Mouse (Mus musculus) left cerebral cortex, postnatal 10 days (tissue): ENCODE measurements around the gene Pms2. TPM values are rescaled to one million over a fixed set of nuclear protein-coding genes. Genes with fewer than 3 reads are reported as not detected.
A peak's percentile ranks its signal among the peaks of the same experiment; 100 is the strongest.

Experiments used
- DNase-seq, 2 experiments: peaks; one replicate each; pipeline ENCODE4 v3.0.0; 2021 to 2022; ENCODE audit warnings: low spot score in 2 of 2, mixed read lengths in 1 of 2; ENCODE audit errors: extremely low spot score in 1 of 2
- intact Hi-C: fragments of 180-260 bp; cut with DNase I; formaldehyde crosslinking; loops from one replicate; pipeline ENCODE4 v1.15.1; 2025
- total RNA-seq, 2 experiments: library from RNA; stranded (reverse); gene quantifications; 2 replicates each; pipeline ENCODE4 v1.2.3; 2021

The Pms2 gene
- total RNA-seq, 2 experiments from 2014 or later: 20.5 to 21.0 TPM

GRCm38 (mm10) chr5:143930656-143931055, 20.9 kb downstream of the Pms2 start:
- intact Hi-C loops: no loop called here
- DNase-seq: no peak

- intact Hi-C loops: no loop called here
Observed at GRCm38 (mm10) chr5:143931863-143932580, 22.3 kb downstream of the Pms2 start.

DNA sequence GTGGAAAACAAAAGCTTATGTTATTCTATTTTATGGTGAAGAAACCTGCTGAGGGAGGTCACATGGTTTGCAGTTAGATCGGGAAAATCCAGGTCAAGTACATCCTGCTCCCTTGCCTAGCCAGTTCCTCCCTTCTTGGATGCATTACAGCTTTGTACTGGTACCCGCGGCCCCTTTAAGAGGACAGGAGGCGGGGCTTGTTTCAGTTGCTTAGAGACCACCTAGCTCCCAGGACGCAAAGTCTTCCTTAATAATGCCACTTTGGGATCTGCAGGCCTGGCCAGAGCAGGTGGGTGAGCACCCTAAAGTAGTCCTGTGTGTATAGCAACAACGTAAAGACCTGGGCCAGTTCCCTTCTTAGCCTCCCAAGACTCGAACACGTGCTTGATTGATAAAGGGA, 23.1 kb downstream of the Pms2 start, which contains the start of gene Rsph10b:
Gene Rsph10b, plus strand, starts transcription at position 205 of the 400 bp plus-strand sequence.
- DNase-seq: no peak
- intact Hi-C loops: no loop called here

More at GRCm38 (mm10) chr5:143931863-143932580, 22.3 kb downstream of the Pms2 start:
- no peak for DNase-seq

- intact Hi-C loops: no loop called here
- DNase-seq: no peak
Observed at GRCm38 (mm10) chr5:143933414-143933813, 23.6 kb downstream of the Pms2 start.

DNA sequence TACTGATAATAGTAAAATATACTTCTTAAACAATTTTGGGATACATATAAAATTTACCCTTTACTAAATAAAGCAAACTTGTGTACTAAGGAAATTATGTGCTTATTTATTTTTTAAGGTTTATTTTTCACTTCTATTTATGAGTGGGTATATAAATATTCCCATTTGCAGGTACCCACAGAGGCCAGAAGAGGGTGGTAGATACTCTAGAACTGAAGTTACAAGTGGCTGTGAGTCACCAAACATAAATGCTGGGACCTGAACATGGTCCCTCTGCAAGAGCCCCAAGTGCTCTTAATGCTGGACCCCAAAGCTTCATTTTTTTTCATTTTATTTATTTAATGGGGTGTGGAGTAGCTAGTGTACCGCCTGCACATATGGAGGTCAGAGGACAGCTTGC, 24.1 kb downstream of the Pms2 start:
- no peak for DNase-seq
- intact Hi-C loops: no loop called here

DNA sequence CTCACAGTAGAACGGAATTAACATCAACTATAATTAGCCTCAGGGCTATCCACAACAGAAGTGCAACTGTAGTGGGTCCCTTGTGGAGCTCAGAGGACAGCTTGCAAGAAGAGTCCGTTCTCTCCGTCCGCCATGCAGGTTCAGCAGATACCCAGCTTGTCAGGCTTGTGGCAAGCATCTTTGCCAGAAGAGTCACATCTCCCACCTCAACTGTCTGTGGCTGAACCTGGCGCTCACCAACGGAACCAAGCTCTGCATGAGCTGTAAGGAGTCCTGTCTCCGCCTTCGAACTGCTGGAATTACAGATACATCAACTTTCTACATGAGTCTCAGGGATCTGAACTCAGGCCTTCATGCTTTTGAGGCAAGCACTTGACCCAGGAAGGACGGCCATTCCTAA, 26.4 kb downstream of the Pms2 start:
- DNase-seq: no peak
- intact Hi-C loops: loop anchor here (5.0 kb wide), 1 partner anchor 41 kb away; no protein-coding TSS in a partner anchor

DNA sequence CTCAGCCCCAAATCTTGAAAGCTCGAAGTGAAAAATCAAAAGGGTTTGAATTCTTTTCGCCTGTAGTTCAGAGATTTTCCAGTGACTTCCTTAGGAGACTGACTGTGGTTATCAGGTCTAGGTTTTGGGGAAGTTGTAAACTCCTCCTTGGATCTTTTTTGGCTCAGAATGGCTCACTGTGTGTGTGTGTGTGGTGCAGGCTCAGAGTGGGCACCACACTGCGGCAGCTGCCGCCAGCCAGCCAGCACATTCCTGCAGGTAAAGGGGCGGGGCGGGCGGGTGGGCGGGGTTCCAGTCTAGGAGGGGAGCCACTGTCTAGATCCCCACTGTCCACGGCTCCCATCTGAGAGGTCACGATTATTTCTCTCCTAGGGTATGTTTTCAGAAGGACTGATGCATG, 31.8 kb downstream of the Pms2 start:
- DNase-seq: no peak
- intact Hi-C loops: no loop called here

- intact Hi-C loops: no loop called here
- DNase-seq: peak; percentile 45 to 88
Observed at GRCm38 (mm10) chr5:143943231-143944125, 33.7 kb downstream of the Pms2 start.

GRCm38 (mm10) chr5:143948361-143948760, 38.6 kb downstream of the Pms2 start:
- intact Hi-C loops: no loop called here
- DNase-seq: no peak

GRCm38 (mm10) chr5:143950016-143950415, 40.3 kb downstream of the Pms2 start:
- intact Hi-C loops: no loop called here
- DNase-seq: no peak

DNA sequence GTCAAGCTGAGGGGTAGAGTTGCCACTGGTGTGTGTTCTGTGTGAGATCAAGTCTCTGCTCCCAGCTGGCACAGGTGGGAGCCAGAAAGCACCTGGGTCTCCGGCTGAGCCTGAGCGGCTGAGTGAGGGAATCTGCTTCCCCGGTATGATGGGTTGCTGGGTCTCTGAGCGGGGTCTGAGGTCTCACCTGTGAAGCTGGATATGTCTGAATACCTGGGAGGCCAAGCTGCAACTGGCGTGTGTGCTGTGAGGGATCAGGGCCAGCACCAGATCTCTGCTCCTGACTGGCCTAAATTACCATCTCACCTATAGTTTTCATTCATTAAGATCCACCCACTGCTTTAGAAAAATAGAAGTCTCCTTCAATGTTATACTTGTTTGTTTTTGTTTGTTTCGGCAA, 47.3 kb downstream of the Pms2 start:
- DNase-seq: no peak
- intact Hi-C loops: no loop called here

DNA sequence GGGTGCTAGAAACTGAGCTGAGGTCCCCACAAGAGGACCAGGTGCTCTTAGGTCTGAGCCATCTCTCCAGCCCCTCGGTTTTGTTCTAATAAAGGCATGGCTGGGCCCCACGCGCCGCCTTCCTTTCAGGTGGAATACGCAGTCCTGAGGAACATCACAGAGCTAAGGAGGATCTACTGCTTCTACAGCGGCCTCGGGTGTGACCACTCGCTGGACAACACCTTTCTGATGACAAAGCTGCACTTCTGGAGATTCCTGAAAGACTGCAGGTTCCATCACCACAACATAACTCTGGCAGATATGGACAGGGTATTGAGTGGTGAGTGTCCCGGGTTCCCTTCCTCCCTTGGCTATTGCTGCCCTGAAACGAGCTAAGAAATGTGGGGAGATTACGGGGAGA, 49.8 kb downstream of the Pms2 start:
- intact Hi-C loops: no loop called here
- no peak for DNase-seq

- intact Hi-C loops: no loop called here
- no peak for DNase-seq
Observed at GRCm38 (mm10) chr5:143961176-143961575, 51.4 kb downstream of the Pms2 start.

DNA sequence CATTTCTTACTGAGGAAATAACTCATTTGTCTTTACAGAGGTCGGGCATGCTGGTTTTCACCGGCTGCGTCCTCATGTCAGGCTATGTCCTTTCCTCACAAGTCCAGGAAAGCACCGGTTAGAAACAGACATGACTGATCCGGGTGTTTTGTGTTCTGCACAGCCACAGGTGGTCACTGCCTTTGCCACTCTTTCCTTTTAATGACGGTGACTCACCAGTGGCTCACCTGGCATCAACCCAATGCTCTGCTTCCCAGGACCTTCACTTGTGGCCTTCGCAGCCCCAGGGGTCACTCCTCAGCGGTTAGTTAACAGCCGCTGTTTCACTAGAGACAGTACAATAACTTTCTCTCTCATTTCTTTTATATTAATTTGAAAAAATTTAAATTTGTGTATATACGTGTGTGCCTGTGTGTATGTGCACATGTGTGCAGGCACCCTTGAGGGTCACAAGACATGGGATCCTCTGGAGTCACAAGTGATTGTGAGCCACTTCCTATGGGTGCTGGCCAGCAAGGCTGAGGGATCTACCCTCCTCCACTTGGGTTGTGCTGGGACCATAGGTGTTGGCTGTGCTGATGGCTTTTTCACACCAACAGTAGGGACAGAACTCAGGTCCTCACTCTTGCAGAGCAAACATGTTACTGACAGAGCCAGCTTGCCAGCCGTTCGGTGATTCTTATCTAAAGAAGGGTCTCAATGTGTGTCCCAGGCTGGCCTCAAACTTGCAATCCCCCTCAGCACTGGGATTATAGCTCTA, 56.0 kb downstream of the Pms2 start:
- intact Hi-C loops: no loop called here
- no peak for DNase-seq

DNA sequence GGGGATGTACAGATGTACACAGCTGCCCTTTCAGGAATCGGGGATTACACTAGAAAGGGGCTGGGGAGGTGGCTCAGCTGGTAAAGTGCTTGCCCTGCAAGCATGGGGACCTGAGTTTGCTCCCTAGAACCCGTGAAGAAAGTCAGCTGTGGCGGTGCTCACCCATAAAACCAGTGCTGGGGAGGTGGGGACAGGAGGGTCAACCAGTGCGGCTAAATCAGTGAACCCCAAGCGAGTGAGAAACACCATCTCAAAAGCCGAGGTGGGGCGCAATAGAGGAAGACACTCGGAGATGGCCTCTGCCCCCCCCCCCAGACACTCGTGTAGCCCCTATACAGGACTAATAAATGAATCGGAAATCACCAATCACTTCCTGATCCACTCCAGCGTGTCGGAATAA, 56.9 kb downstream of the Pms2 start:
- intact Hi-C loops: no loop called here
- DNase-seq: no peak

GRCm38 (mm10) chr5:143972628-143973027, 62.9 kb downstream of the Pms2 start:
- no peak for DNase-seq
- intact Hi-C loops: no loop called here

DNA sequence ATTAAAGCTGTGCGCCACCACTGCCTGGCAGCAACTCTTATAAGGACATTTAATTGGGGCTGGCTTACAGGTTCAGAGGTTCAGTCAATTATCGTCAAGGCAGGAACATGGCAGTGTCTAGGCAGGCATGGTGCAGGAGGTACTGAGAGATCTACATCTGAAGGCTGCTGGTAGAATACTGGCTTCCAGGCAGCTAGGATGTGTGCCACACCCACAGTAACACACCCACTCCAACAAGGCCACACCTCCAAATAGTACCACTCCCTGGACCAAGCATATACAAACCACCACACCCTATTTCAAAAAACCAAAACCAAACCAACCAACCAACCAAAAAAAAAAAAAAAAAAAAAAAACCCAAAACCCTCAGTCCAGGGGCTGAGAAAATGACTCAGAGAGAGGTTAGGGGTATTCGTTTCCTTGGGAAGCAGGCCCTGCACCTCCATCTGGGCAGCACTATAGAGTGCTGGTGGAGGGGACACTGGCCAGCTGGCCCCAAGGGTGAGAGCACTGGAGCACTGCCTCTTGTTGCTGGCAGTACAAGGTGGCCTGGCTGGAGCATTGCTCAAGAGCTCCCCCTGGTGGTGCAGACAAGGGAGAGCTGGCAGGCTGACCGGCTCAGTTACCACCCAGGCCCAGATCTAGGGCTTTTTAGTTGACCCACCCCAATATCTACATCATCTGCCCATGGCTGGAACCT, 65.3 kb downstream of the Pms2 start:
- DNase-seq: peak; percentile 13 to 59
- intact Hi-C loops: loop anchor here (5.0 kb wide), 1 partner anchor 38 kb away; no protein-coding TSS in a partner anchor

DNA sequence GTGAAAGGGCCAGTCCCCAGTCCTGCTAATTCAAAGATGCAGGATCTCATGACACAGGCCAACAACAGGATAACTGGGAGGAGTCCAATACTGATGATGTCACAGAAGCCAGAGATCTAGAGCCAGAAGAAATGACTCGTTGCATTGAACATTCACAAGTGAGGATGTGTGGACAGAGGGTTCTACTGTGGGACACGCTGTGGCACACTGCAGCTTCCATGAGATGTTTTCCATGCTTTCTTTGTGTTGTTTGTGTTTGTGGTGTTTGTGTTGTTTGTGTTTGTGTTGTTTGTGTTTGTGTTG, 65.8 kb downstream of the Pms2 start:
- intact Hi-C loops: loop anchor here (5.0 kb wide), 1 partner anchor 38 kb away; no protein-coding TSS in a partner anchor
- no peak for DNase-seq

- intact Hi-C loops: loop anchor here (5.0 kb wide), 1 partner anchor 39 kb away; no protein-coding TSS in a partner anchor
- DNase-seq: no peak
Observed at GRCm38 (mm10) chr5:143976232-143976631, 66.5 kb downstream of the Pms2 start.
